Mouse (Mus musculus): Measurements from ENCODE around the gene Sbno2. TPM values are rescaled to one million over a fixed set of nuclear protein-coding genes. Genes with fewer than 3 reads are reported as not detected.

Gene Sbno2
- polyA plus RNA-seq, 1 experiment: 151 TPM

DNA sequence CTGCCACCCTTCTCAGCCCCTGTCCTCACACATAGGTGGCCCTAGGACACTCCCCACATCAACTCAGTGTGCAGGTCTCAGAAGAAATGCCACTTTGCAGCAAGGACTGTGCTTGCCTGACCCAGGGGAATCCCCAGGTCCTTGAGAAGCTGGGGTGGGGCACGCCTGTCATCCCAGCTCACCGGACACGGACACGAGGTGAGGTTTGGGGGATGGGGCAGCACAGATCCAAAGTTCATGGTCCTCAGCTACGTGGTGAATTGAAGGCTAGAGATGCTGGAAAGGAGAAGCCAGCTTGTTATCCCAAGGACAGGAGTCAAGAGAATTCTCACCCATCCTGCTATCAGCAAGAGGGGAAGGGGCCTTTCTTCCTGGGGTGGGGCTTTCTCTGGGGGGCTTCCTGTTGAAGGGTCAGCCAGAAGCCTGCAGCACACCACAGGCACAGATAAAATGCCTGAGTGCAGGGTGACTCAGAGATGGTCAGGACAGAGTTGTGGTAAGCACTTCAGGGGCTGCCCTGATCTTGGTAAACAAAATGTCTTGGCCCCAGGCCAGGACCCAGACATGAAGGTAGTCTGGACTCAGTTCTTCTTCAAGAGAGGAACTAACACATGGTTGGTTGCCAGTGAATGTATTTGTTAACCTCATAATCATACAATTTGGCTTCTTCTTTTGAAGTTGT is 72.4 kb downstream of the Sbno2 start:
- Histone ChIP-seq H3K9me3 (no peaks in the 10 kb centered on the region), H3K4me1 (peaks cover 99% of the 10 kb centered on the region), H3K4me3 (replicated peaks) (peak overlapping the region; percentile 83), H3K36me3 (replicated peaks; ENCODE audit: low read length) (peaks cover 99% of the 10 kb centered on the region), H3K27me3 (replicated peaks) (no peaks in the 10 kb centered on the region)
- TF ChIP-seq FLI1 (IDR thresholded peaks at IDR 0.05; ENCODE audit: low read length) (peak; percentile 88), GATA1 (IDR thresholded peaks at IDR 0.05; ENCODE audit: borderline replicate concordance, low read length) (peak; percentile 92)

DNA sequence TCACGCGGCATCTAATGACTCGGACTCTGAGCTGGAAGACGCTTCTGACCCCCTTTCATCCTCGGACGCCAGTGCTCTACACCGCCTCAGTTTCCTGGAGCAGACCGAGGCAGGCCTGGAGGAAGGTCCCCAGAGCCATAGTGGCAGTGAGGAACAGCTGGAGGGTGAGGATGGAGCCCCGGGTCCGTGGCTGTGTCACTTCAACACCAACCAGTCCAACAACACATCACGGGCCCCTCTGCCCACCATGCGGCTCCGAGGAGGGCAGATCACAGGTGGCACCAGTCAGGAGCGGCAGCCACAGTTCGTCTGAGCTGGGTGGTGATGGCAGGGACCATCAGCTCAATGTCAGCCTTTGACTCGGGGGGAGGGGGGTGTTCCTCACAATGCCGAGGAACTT is 74.6 kb downstream of the Sbno2 start:
- peaks cover 99% of the 10 kb centered on the region for H3K36me3 ChIP-seq (replicated peaks; ENCODE audit: low read length)
- H3K9me3 ChIP-seq: no peaks in the 10 kb centered on the region
- TF ChIP-seq GATA1 (IDR thresholded peaks at IDR 0.05; ENCODE audit: borderline replicate concordance, low read length): no peak
- no peak for TF ChIP-seq FLI1 (IDR thresholded peaks at IDR 0.05; ENCODE audit: low read length)
- H3K27me3 ChIP-seq (replicated peaks): no peaks in the 10 kb centered on the region
- peak overlapping the region; percentile 83 for H3K4me3 ChIP-seq (replicated peaks)
- H3K4me1 ChIP-seq: peaks cover 99% of the 10 kb centered on the region

DNA sequence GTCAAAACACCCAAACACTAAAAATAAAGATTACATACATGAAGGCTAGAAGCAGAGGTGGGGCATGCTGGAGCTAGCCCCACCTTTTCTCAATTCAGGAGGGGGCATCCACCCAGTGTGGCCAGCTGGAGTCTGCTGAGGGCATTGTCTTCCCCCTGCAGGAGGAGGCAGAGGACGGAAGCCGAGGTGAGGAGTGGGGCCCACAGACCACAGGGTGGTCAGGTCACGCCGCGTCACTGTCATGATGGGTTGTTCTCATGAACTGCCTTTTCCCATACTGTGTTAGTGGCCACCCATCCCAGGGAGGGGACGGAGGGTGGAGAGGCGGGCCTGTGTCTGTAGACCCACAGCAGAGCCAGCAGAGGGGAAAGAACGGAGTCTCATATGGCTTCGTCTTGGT is 75.2 kb downstream of the Sbno2 start:
- peak overlapping the region; percentile 83 for H3K4me3 ChIP-seq (replicated peaks)
- no peaks in the 10 kb centered on the region for H3K27me3 ChIP-seq (replicated peaks)
- peaks cover 99% of the 10 kb centered on the region for H3K36me3 ChIP-seq (replicated peaks; ENCODE audit: low read length)
- H3K9me3 ChIP-seq: no peaks in the 10 kb centered on the region
- TF ChIP-seq GATA1 (IDR thresholded peaks at IDR 0.05; ENCODE audit: borderline replicate concordance, low read length) (no peak), FLI1 (IDR thresholded peaks at IDR 0.05; ENCODE audit: low read length) (no peak)
- peaks cover 99% of the 10 kb centered on the region for H3K4me1 ChIP-seq

DNA sequence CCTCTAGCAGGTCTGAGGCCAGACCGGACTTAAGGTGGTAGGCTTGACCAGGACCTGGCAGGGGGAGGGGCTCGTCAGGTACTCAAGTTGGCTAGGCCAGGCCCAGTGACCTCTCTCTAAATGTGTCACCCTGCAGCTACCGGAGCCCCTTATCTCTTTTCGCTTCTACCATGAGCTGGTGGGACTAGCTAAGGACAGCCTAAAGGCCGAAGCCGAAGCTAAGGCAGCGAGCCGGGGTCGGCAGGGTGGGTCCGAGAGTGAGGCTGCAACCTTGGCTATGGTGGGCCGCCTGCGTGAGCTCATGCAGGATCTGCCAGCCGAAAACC is 76.9 kb downstream of the Sbno2 start:
- peaks cover 99% of the 10 kb centered on the region for H3K4me1 ChIP-seq
- H3K27me3 ChIP-seq (replicated peaks): no peaks in the 10 kb centered on the region
- no peak for TF ChIP-seq GATA1 (IDR thresholded peaks at IDR 0.05; ENCODE audit: borderline replicate concordance, low read length)
- no peak for TF ChIP-seq FLI1 (IDR thresholded peaks at IDR 0.05; ENCODE audit: low read length)
- H3K36me3 ChIP-seq (replicated peaks; ENCODE audit: low read length): peaks cover 99% of the 10 kb centered on the region
- no peaks in the 10 kb centered on the region for H3K9me3 ChIP-seq
- H3K4me3 ChIP-seq (replicated peaks): peak overlapping the region; percentile 76

GRCm38 (mm10) chr10:80027681-80028520 is 77.5 kb downstream of the Sbno2 start:
- TF ChIP-seq FLI1 (IDR thresholded peaks at IDR 0.05; ENCODE audit: low read length) (no peak), GATA1 (IDR thresholded peaks at IDR 0.05; ENCODE audit: borderline replicate concordance, low read length) (no peak)
- Histone ChIP-seq H3K27me3 (replicated peaks) (no peaks in the 10 kb centered on the region), H3K36me3 (replicated peaks; ENCODE audit: low read length) (peaks cover 99% of the 10 kb centered on the region), H3K4me3 (replicated peaks) (peak overlapping the region; percentile 79), H3K9me3 (no peaks in the 10 kb centered on the region), H3K4me1 (peaks cover 99% of the 10 kb centered on the region)

GRCm38 (mm10) chr10:80025889-80026288 is 79.5 kb downstream of the Sbno2 start:
- H3K9me3 ChIP-seq: no peaks in the 10 kb centered on the region
- H3K36me3 ChIP-seq (replicated peaks; ENCODE audit: low read length): peaks cover 99% of the 10 kb centered on the region
- H3K4me3 ChIP-seq (replicated peaks): peak overlapping the region; percentile 80
- peaks cover 99% of the 10 kb centered on the region for H3K4me1 ChIP-seq
- H3K27me3 ChIP-seq (replicated peaks): no peaks in the 10 kb centered on the region
- TF ChIP-seq GATA1 (IDR thresholded peaks at IDR 0.05; ENCODE audit: borderline replicate concordance, low read length) (no peak), FLI1 (IDR thresholded peaks at IDR 0.05; ENCODE audit: low read length) (no peak)

GRCm38 (mm10) chr10:80025463-80025862 is 79.9 kb downstream of the Sbno2 start:
- Histone ChIP-seq H3K4me1 (peaks cover 99% of the 10 kb centered on the region), H3K27me3 (replicated peaks) (no peaks in the 10 kb centered on the region), H3K9me3 (no peaks in the 10 kb centered on the region), H3K4me3 (replicated peaks) (peak overlapping the region; percentile 80), H3K36me3 (replicated peaks; ENCODE audit: low read length) (peaks cover 99% of the 10 kb centered on the region)
- no peak for TF ChIP-seq FLI1 (IDR thresholded peaks at IDR 0.05; ENCODE audit: low read length)
- TF ChIP-seq GATA1 (IDR thresholded peaks at IDR 0.05; ENCODE audit: borderline replicate concordance, low read length): no peak

DNA sequence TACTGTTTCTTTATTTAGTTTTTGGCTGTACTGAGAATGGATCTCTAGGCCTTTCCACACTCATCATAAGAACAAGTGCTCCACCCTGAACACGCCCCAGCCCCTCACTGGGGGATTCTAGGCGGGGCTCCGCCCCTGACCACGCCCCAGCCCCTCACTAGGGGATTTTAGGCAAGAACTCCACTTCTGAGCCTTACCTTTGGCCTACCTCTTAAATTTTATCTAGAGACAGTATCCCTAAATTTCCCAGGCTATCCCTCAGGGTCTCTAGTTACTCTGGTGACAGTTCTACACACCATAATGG is 80.4 kb downstream of the Sbno2 start:
- peaks cover 99% of the 10 kb centered on the region for H3K36me3 ChIP-seq (replicated peaks; ENCODE audit: low read length)
- H3K4me1 ChIP-seq: peaks cover 99% of the 10 kb centered on the region
- no peak for TF ChIP-seq GATA1 (IDR thresholded peaks at IDR 0.05; ENCODE audit: borderline replicate concordance, low read length)

DNA sequence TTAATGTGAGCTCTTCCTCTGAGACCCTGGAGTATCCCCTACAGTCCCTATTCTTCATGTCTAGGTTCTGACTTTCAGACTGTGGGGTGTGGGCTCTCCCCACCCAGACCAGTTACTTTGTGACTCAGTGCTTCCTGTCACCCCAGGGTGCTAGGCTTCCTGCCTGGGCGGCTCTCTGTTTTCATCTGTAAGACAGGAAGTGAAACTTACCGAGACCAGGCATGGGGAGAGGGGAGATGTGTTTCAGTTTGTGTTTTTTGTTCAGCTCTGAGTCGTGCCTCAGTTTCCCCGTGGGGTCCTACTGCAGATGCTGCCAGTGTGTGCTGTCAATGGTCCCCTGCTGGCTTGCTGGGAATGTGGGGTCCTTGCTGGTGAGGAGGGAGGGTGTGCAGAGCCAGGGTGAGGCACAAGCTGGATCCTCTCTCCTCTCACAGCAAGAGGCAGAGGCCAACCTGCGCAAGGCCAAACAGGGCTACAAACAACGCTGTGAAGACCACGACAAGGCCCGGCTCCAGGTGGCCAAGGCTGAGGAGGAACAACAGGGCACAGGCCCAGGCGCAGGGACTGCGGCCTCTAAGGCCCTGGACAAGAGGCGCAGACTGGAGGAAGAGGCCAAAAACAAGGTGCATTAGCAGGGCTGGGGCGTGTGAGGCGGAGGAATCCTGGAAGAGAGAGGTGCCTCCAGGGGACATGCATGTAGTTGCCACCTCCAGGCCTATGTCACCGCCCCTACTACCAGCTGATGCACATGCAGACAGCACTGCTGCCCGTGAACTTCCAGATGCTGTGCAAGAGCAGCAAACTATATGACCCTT is 80.9 kb downstream of the Sbno2 start:
- no peak for TF ChIP-seq FLI1 (IDR thresholded peaks at IDR 0.05; ENCODE audit: low read length)
- no peak for TF ChIP-seq GATA1 (IDR thresholded peaks at IDR 0.05; ENCODE audit: borderline replicate concordance, low read length)
- Histone ChIP-seq H3K4me3 (replicated peaks) (peak overlapping the region; percentile 89), H3K4me1 (peaks cover 100% of the 10 kb centered on the region), H3K36me3 (replicated peaks; ENCODE audit: low read length) (peaks cover 100% of the 10 kb centered on the region), H3K9me3 (no peaks in the 10 kb centered on the region), H3K27me3 (replicated peaks) (no peaks in the 10 kb centered on the region)

More for the DNA sequence above, 80.4 kb downstream of the Sbno2 start:
- no peaks in the 10 kb centered on the region for H3K27me3 ChIP-seq (replicated peaks)
- H3K9me3 ChIP-seq: no peaks in the 10 kb centered on the region
- H3K4me3 ChIP-seq (replicated peaks): peak overlapping the region; percentile 89

Measured in megakaryocyte, embryonic 14.5 days (primary cell).